14 mouse cellular contexts compared by ENCODE assay signal in genomic region chrX:12003539-12003938, GRCm38 (mm10).
DNase-seq lines count a peak whose midpoint lies in the region; ATAC-seq and TF ChIP-seq lines count a peak whose summit lies in the region.
"Had no signal": no experiment of that assay in that cellular context is flagged by ENCODE, and none has a peak within 500 bp of the region (broad histone marks: within the 10 kb centered on the region; RNA-seq: fewer than 3 reads in every experiment).

No protein-coding gene starts in this region.

- TF ChIP-seq CTCF in MEL (IDR thresholded peaks at IDR 0.05 in 2 of 3, conservative IDR thresholded peaks at IDR 0.05 in 1 of 3; ENCODE audit: control insufficient read depth in 1 of 3, insufficient read depth in 1 of 3, low read depth in 2 of 3, low read length in 3 of 3, poor library complexity in 1 of 3, severe bottlenecking in 1 of 3), result no peak

- no peaks in the 10 kb centered on the region for H3K36me3 ChIP-seq in heart, embryonic 15.5 days
- peaks cover 0 to 24% of the 10 kb centered on the region in 2 experiments; a peak in 2 of 4 replicates for H3K36me3 ChIP-seq in MEL (ENCODE audit: control insufficient read depth in 1 of 2, insufficient read depth in 2 of 2, low read length in 2 of 2)
- H3K36me3 ChIP-seq in embryonic facial prominence, embryonic 14.5 days (ENCODE audit: control insufficient read depth, insufficient read depth, low read length), result no peaks in the 10 kb centered on the region
- no peaks in the 10 kb centered on the region for H3K36me3 ChIP-seq in liver, embryonic 13.5 days
- H3K36me3 ChIP-seq: embryonic facial prominence, embryonic 12.5 days had no signal

- TF ChIP-seq RAD21 in MEL (IDR thresholded peaks at IDR 0.05; ENCODE audit: low read depth, low read length), result no peak; the same call in 1 of the 2 replicates

- intact Hi-C loops in heart, postnatal 14 days (cut with DNase I), result loop anchor here (5.0 to 10.0 kb wide), 3 partner anchors 61 to 251 kb away; no protein-coding TSS in a partner anchor

- 5% methylated on average over 1 of the region's 1 CpGs for WGBS in heart, embryonic 15.5 days
- WGBS in embryonic facial prominence, embryonic 14.5 days, result 12% methylated on average over 1 of the region's 1 CpGs
- 5% methylated on average over 1 of the region's 1 CpGs for WGBS in liver, embryonic 13.5 days (ENCODE audit: insufficient replicate concordance)

- peak; percentile 89 to 96 for TF ChIP-seq EP300 in MEL (IDR thresholded peaks at IDR 0.05; ENCODE audit: low read depth in 1 of 2, low read length in 2 of 2)

- no peak for DNase-seq in heart, postnatal 14 days
- DNase-seq in MEL (ENCODE audit: low read depth, low spot score), result peak; percentile 93
- DNase-seq in embryonic facial prominence, embryonic 14.5 days (ENCODE audit: low spot score), result no peak
- DNase-seq in liver, embryonic 13.5 days, result peak; percentile 59
- DNase-seq in spleen, adult 12 weeks (ENCODE audit: low spot score), result no peak
- no peak for DNase-seq in natural killer cell, adult 2 months (ENCODE audit: low spot score in 2 of 2)
- DNase-seq in adrenal gland, adult (ENCODE audit: inconsistent age in 2 of 2, low spot score in 1 of 2), result no peak
- DNase-seq: adrenal gland, postnatal 36 days; cerebellum, adult 18-20 months had no signal

- H3K4me2 ChIP-seq in heart, embryonic 15.5 days, result no peak overlapping the region
- H3K4me2 ChIP-seq in embryonic facial prominence, embryonic 14.5 days (ENCODE audit: low read depth, low read length), result no peak overlapping the region
- peak overlapping the region; percentile 87 for H3K4me2 ChIP-seq in liver, embryonic 13.5 days

- peak overlapping the region; percentile 37; the same call in 1 of the 2 replicates for H3K27ac ChIP-seq in heart, embryonic 15.5 days
- peak overlapping the region; percentile 98 for H3K27ac ChIP-seq in MEL (ENCODE audit: control insufficient read depth, low read depth, low read length)
- no peak overlapping the region for H3K27ac ChIP-seq in embryonic facial prominence, embryonic 14.5 days (replicated peaks; ENCODE audit: low read depth, low read length)
- peak overlapping the region; percentile 97 for H3K27ac ChIP-seq in liver, embryonic 13.5 days
- H3K27ac ChIP-seq: layer of hippocampus, adult 2 months had no signal

- no peaks in the 10 kb centered on the region for H3K9me3 ChIP-seq in heart, embryonic 15.5 days (replicated peaks)
- no peaks in the 10 kb centered on the region for H3K9me3 ChIP-seq in MEL (replicated peaks; ENCODE audit: insufficient read depth, low read length)
- no peaks in the 10 kb centered on the region for H3K9me3 ChIP-seq in embryonic facial prominence, embryonic 14.5 days (ENCODE audit: control insufficient read depth, low read length)
- no peaks in the 10 kb centered on the region for H3K9me3 ChIP-seq in liver, embryonic 13.5 days (replicated peaks)
- H3K9me3 ChIP-seq: embryonic facial prominence, embryonic 12.5 days had no signal

- TF ChIP-seq POLR2A in MEL (IDR thresholded peaks at IDR 0.05; ENCODE audit: control insufficient read depth in 1 of 2, insufficient read depth in 1 of 2, low read depth in 1 of 2, low read length in 2 of 2, poor library complexity in 1 of 2), result peak in 1 of 2 experiments; percentile 68; a peak in 2 of 4 replicates

- peaks cover 62% of the 10 kb centered on the region for H3K27me3 ChIP-seq in heart, embryonic 15.5 days
- H3K27me3 ChIP-seq in MEL (ENCODE audit: control insufficient read depth in 1 of 2, insufficient read depth in 2 of 2, low read length in 2 of 2), result no peaks in the 10 kb centered on the region
- peaks cover 79% of the 10 kb centered on the region for H3K27me3 ChIP-seq in embryonic facial prominence, embryonic 14.5 days (replicated peaks; ENCODE audit: control insufficient read depth, insufficient read depth, low read length)
- H3K27me3 ChIP-seq in liver, embryonic 13.5 days, result peaks cover 66% of the 10 kb centered on the region

- no peak overlapping the region for H3K4me3 ChIP-seq in heart, embryonic 15.5 days
- peak overlapping the region; percentile 69 to 78 for H3K4me3 ChIP-seq in MEL (ENCODE audit: control insufficient read depth in 1 of 2, insufficient read depth in 1 of 2, low read depth in 2 of 2, low read length in 2 of 2)
- H3K4me3 ChIP-seq in embryonic facial prominence, embryonic 14.5 days (ENCODE audit: low read depth, low read length), result no peak overlapping the region
- peak overlapping the region; percentile 55 for H3K4me3 ChIP-seq in liver, embryonic 13.5 days (replicated peaks)
- H3K4me3 ChIP-seq: embryonic facial prominence, embryonic 12.5 days; layer of hippocampus, adult 2 months had no signal

- H3K79me2 ChIP-seq in MEL (ENCODE audit: control insufficient read depth, insufficient read depth, low read length, poor library complexity), result peaks cover 18% of the 10 kb centered on the region; the same call in 1 of the 2 replicates

- peaks cover 35% of the 10 kb centered on the region for H3K4me1 ChIP-seq in heart, embryonic 15.5 days (replicated peaks)
- peaks cover 20 to 35% of the 10 kb centered on the region in 2 experiments for H3K4me1 ChIP-seq in MEL (ENCODE audit: control insufficient read depth in 1 of 2, insufficient read depth in 2 of 2, low read length in 2 of 2)
- peaks cover 17% of the 10 kb centered on the region for H3K4me1 ChIP-seq in embryonic facial prominence, embryonic 14.5 days (ENCODE audit: control insufficient read depth, insufficient read depth, low read length)
- peaks cover 88% of the 10 kb centered on the region for H3K4me1 ChIP-seq in liver, embryonic 13.5 days (replicated peaks)

- H3K9ac ChIP-seq in heart, embryonic 15.5 days, result no peak overlapping the region
- H3K9ac ChIP-seq in MEL (ENCODE audit: control insufficient read depth, low read depth, low read length, poor library complexity, severe bottlenecking), result peak overlapping the region; percentile 94
- peak overlapping the region; percentile 27; the same call in 1 of the 2 replicates for H3K9ac ChIP-seq in embryonic facial prominence, embryonic 14.5 days (ENCODE audit: low read depth, low read length)
- H3K9ac ChIP-seq in liver, embryonic 13.5 days, result peak overlapping the region; percentile 84
- H3K9ac ChIP-seq: embryonic facial prominence, embryonic 12.5 days had no signal

- ATAC-seq in heart, embryonic 15.5 days (replicated peaks; ENCODE audit: insufficient number of reproducible peaks, insufficient read depth, low FRiP score, low read depth), result no peak
- ATAC-seq in embryonic facial prominence, embryonic 14.5 days (ENCODE audit: low read depth), result no peak
- ATAC-seq in liver, embryonic 13.5 days (ENCODE audit: low read depth), result peak; percentile 52
- ATAC-seq: CD4-positive, CD25-positive, alpha-beta regulatory T cell, adult 4 months; intestine, postnatal 0 days had no signal

TF ChIP-seq in MEL, 35 proteins besides CTCF, POLR2A, EP300 and RAD21 (continues in another document):
- TF ChIP-seq GATA1 (IDR thresholded peaks at IDR 0.05; ENCODE audit: low read depth, low read length), result peak; percentile 96
- TF ChIP-seq POLR2AphosphoS5 (IDR thresholded peaks at IDR 0.05; ENCODE audit: borderline replicate concordance, low read depth, low read length), result no peak
- TF ChIP-seq NELFE (IDR thresholded peaks at IDR 0.05; ENCODE audit: low read depth, low read length), result peak; percentile 73
- TF ChIP-seq ZC3H11A (IDR thresholded peaks at IDR 0.05; ENCODE audit: low read depth, low read length), result 0 out of 2 replicates have a peak, but pooled peaks have one; percentile 2
- peak; percentile 52; the same call in 1 of the 2 replicates for TF ChIP-seq HCFC1 (IDR thresholded peaks at IDR 0.05; ENCODE audit: low read depth, low read length)
- peak; percentile 70 for TF ChIP-seq MYB (IDR thresholded peaks at IDR 0.05; ENCODE audit: low read depth, low read length)
- no peak for TF ChIP-seq ZKSCAN1 (IDR thresholded peaks at IDR 0.05; ENCODE audit: low read depth, low read length)
- peak; percentile 21; the same call in 1 of the 2 replicates for TF ChIP-seq CHD2 (IDR thresholded peaks at IDR 0.05; ENCODE audit: low read length)
- peak; percentile 99 for TF ChIP-seq ETS1 (IDR thresholded peaks at IDR 0.05; ENCODE audit: low read depth, low read length)
- TF ChIP-seq USF2 (IDR thresholded peaks at IDR 0.05; ENCODE audit: borderline replicate concordance in 1 of 2, insufficient read depth in 1 of 2, low read depth in 1 of 2, low read length in 2 of 2), result no peak
- 0 out of 2 replicates have a peak, but pooled peaks have one; percentile 35 for TF ChIP-seq MYC (IDR thresholded peaks at IDR 0.05; ENCODE audit: low read depth, low read length)
- 0 out of 2 replicates have a peak, but pooled peaks have one; percentile 32 for TF ChIP-seq ELF1 (IDR thresholded peaks at IDR 0.05; ENCODE audit: low read depth, low read length)
- no peak; the same call in 1 of the 2 replicates for TF ChIP-seq MEF2A (IDR thresholded peaks at IDR 0.05; ENCODE audit: extremely low read depth, insufficient replicate concordance, low read depth, low read length, poor library complexity, severe bottlenecking)
- TF ChIP-seq ZNF384 (IDR thresholded peaks at IDR 0.05; ENCODE audit: low read depth, low read length), result no peak
- peak; percentile 94 for TF ChIP-seq ZMIZ1 (IDR thresholded peaks at IDR 0.05; ENCODE audit: low read depth, low read length)
- TF ChIP-seq TBP (IDR thresholded peaks at IDR 0.05; ENCODE audit: low read depth, low read length), result peak; percentile 89
- peak; percentile 61; the same call in 1 of the 2 replicates for TF ChIP-seq USF1 (IDR thresholded peaks at IDR 0.05; ENCODE audit: low read depth, low read length)
- peak; percentile 72 for TF ChIP-seq POLR2AphosphoS2 (IDR thresholded peaks at IDR 0.05; ENCODE audit: low read length)
- 0 out of 2 replicates have a peak, but pooled peaks have one; percentile 13 for TF ChIP-seq SMC3 (IDR thresholded peaks at IDR 0.05; ENCODE audit: low read depth, low read length)
- TF ChIP-seq RCOR1 (IDR thresholded peaks at IDR 0.05; ENCODE audit: low read depth, low read length), result peak; percentile 80
- TF ChIP-seq TCF12 (IDR thresholded peaks at IDR 0.05; ENCODE audit: low read depth, low read length), result peak; percentile 97
- TF ChIP-seq TAL1 (IDR thresholded peaks at IDR 0.05; ENCODE audit: low read length), result peak; percentile 96
- TF ChIP-seq NRF1 (IDR thresholded peaks at IDR 0.05; ENCODE audit: insufficient read depth, low read depth, low read length, poor library complexity, severe bottlenecking), result no peak
- peak; percentile 59; the same call in 1 of the 2 replicates for TF ChIP-seq BHLHE40 (IDR thresholded peaks at IDR 0.05; ENCODE audit: borderline replicate concordance, low read depth, low read length)
- TF ChIP-seq KAT2A (conservative IDR thresholded peaks at IDR 0.05; ENCODE audit: low read depth, low read length), result peak; percentile 44
- no peak for TF ChIP-seq UBTF (IDR thresholded peaks at IDR 0.05; ENCODE audit: borderline replicate concordance, insufficient read depth, low read depth, low read length)
- TF ChIP-seq E2F4 (IDR thresholded peaks at IDR 0.05; ENCODE audit: borderline replicate concordance, low read depth, low read length), result 0 out of 2 replicates have a peak, but pooled peaks have one; percentile 38

Comparison
In these comparisons a context has a peak if more than half of its experiments do, and no peak if none do; other contexts are left out.
1. H3K4me3 ChIP-seq: peak in MEL (2 of 2) and liver, embryonic 13.5 days (single experiment); none in heart, embryonic 15.5 days (single experiment) and embryonic facial prominence, embryonic 14.5 days (single experiment).
2. DNase-seq: peak in MEL (single experiment) and liver, embryonic 13.5 days (single experiment); none in heart, postnatal 14 days (0 of 2), embryonic facial prominence, embryonic 14.5 days (single experiment), spleen, adult 12 weeks (single experiment), natural killer cell, adult 2 months (0 of 2) and adrenal gland, adult (0 of 2).